Mouse (Mus musculus) heart, adult 11 months (tissue): ENCODE data around the gene Olfr813.
"Not testable (repeated sequence)": the region's sequence is repeated elsewhere in the genome, so short reads cannot be mapped to it uniquely, and the experiment has no call there.

Source experiments
- DNase-seq: peaks from one replicate; pipeline ENCODE4 v3.0.0; 2022

Olfr813 gene

GRCm38 (mm10) chr10:129855067-129855466, at the start of gene Olfr813:
Olfr813 (plus strand) TSS chr10:129855367.
- no peak for DNase-seq

GRCm38 (mm10) chr10:129845994-129846393, 9.2 kb upstream of the Olfr813 start, which contains the start of gene Olfr812:
Olfr812 (minus strand) TSS chr10:129846094.
- no peak for DNase-seq

- no peak for DNase-seq
Measured at GRCm38 (mm10) chr10:129847343-129847742, 7.8 kb upstream of the Olfr813 start.

GRCm38 (mm10) chr10:129879751-129880150, 24.6 kb downstream of the Olfr813 start, which contains the start of gene Olfr814:
Olfr814 (minus strand) TSS chr10:129879851.
- not testable (repeated sequence) for DNase-seq

DNA sequence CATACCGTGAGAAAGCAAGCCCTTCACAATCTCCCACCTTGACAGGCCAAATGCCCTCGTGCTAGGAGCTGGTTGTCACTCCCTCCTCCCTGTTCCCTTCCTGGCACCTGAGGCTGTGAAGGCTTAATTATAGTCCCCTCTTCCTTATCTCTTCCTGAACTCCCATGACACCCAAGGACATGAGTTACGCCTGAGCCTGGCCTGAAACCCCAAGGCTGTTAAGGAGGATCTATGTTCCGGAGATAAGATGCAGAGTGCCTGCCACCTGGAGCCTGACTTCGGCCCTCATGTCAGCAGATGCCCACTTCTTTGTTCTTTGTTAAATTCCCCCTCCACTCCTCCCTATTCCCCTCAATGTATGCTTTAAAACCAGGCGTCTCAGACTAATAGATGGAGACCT, 30.3 kb downstream of the Olfr813 start:
- peak; percentile 77 for DNase-seq

GRCm38 (mm10) chr10:129885934-129886333, 30.8 kb downstream of the Olfr813 start:
- DNase-seq = peak; percentile 73

DNA sequence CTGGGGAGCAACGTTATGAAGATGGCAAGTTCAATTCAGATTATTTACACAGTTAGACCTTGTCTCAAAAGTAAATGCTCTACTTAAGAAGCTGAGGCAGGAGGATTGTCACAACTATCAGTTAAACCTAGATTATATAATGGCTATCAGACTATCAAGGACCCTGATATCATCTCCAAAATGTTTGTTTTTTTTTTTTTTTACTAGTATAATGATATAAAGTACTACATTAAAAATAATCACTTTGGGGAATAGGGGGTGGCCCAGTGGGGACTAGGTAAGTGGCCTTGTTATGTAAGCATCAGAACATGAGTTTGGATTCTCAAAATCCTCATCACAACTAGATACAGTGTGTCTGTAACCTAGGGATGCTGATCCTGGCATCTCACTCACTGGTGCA, 50.6 kb downstream of the Olfr813 start, which contains the start of gene Olfr815:
Gene Olfr815, minus strand, starts transcription at position 101 of the 400 bp plus-strand sequence.
- DNase-seq = not testable (repeated sequence)
